Mouse (Mus musculus) CD4-positive naive resting alpha-beta T cell, adult 57 days (primary cell): Measurements from ENCODE around the gene Pold4. TPM values are rescaled to one million over a fixed set of nuclear protein-coding genes. Genes with fewer than 3 reads are reported as not detected.

Experiments
- total RNA-seq: library from RNA; stranded (reverse); gene quantifications from one replicate; pipeline ENCODE4 v1.2.4, GENCODE M21; 2023

Pold4 gene
- 66.6 TPM for total RNA-seq

DNA sequence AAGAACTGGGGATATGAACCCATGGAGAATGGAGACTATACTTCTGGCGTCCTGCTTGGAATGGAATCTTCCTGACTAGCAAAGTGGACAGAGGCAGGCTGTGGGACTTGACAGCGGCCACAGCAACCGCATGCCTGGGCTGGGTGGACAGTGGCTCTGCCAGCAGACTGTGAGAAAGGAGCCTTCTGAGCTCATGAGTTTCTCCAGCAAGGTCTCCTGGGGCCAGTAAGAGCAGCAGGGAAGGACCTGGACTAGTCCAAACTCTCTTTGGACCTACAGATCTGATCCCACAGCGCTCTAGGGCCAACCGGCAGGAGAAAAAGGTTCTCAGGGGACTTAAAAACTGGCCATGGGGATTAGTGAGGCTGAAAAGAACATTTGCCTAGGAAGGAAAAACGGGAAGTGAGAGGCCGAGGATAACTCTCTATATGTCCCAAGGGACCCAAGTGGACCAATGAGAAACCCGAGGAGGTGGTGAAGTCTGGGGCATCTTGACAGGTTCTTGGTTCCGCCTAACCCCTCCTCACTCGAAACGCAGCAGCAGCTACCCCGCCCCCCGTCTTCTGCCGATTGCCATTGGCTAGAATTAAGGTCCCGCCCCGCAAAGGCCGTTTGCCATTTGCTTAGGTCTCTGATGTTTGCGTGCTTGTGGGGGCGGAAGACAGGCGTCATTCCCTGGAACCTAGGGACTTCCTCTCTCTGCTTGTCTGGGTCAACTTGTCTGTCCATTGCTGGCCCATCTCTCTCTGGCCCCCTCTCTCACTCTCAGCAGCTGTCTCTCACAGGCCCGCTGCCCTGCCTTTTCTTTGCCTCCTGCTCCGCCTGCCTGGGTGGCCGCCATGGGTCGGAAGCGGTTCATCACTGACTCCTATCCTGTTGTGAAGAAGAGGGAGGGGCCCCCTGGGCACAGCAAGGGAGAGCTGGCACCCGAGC, at the start of gene Pold4:
Gene Pold4, plus strand, starts transcription at position 647 of the 933 bp plus-strand sequence.

DNA sequence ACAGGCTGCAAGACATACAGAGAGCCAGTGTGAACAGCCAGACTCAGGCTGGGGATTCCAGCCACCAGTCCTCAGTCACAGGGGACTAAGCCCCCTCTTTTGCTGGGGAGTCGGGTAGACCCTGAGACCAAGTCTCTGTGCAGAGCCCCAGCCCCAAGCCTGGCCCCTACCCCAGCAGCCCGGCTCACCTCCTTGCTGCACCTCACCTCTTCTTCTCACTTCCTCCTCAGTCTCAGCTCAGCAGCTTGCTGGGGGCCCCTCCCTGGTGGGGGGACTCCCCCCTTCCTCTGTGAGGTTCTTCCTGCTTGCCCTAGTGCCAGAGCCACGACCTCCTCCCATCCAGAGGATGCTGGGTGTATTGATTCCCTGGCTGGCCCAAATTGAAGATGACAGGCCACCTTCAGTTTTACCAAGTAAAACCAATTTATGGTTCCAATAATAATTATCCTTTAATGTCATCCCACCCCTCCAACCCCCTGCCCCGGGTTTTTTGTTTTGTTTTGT, 40.8 kb upstream of the Pold4 start, which contains the start of gene Tbc1d10c:
Gene Tbc1d10c, minus strand, starts transcription at position 454 of the 504 bp plus-strand sequence.

DNA sequence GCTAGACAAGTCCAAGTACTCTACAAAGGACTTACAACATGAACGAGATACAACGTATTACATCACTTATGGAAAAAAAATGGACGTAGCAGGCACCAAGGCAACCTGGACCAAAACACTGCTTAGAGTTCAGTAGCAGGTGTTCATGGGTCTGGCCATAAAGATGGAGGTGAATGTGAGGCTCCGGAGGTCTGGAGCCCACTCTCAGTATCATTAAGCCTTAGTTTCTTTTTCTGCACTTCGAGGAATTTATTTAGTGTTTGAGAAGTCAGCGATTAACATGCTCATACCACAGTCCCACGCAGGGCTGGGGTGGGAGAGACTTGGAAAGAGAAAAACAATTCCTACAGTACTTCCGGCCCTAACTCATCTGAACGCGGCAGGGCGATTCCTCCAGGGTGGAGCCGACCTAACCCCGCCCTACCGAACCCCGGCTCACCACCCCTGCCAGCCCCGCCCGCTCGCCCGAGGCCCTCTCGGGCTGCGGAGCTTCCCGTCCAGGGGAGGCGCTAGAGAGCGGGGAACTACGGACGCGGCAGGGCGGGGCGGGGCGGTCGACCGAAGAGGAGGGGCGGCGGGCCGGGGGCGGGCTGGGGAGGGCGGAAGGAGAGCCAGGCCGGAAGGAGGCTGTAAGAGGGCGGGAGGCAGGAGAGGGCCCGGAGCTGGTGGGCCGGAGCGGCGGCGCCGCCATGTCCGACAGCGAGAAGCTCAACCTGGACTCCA, 40.0 kb upstream of the Pold4 start, which contains the start of gene Ppp1ca:
Gene Ppp1ca, plus strand, starts transcription at position 538 of the 723 bp plus-strand sequence.

DNA sequence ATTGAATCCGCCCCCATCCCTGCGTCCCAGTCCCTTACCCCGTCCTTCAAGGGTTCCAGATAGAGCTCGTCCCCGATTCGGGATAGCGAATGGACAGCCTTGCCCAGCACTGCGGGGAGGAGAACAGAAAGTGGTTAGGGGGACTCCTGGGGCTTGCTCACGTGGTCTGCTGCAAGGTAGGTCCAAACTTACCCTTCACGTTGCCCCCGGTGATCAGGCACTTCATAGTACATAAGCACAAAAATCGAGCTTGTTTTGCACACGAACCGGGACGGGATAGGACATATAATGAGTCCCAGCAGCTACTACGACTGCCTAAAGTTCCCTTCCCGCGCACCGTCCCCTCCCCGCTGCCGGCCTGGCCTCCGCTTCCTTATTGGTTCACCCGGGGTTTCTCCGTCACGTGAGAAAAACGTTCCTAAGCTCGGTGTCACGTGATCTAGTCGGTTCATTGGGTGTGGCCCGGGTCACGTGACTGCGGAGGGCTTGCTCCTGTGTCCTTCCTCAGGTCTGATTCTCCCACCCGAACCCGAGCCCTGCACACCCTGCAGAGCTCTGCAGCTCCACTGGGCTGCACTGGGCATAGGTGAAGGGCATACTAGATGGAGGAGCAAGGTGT, 30.3 kb upstream of the Pold4 start, which contains the start of gene Rad9a:
Gene Rad9a, minus strand, starts transcription at position 372 of the 619 bp plus-strand sequence.

DNA sequence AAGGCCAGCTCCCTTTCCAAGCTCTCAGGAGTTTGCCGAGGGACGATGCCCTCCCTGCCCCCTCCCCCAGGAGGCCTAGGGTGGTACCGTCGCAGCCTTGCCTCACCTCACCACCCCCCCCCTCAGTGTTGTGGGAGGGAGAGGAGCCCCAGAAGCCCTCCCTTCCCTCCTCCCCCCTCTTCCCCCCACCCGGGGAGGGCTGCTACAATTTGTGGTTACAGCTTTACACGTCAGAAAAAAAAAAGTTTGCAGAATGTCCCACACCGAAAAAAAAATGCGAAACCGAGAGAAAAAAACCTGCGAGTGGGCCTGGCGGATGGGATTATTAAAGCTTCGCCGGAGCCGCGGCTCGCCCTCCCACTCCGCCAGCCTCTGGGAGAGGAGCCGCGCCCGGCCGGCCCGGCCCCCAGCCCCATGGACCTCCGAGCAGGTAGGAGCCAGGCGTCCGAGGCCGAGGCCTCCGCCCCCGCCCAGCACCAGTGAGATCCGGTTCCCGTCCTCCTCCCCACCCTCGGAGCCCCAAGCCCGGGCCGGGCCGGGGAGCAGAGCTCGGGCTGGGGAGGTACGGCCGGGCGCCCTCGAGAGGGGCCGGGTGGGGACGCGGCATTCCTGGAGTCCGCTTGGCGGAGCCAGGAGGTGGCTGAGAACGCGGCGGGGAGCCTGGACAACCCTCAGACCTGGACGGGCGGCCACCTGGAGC, 17.5 kb upstream of the Pold4 start, which contains the start of the genes Clcf1 and AC109138.7:
Gene Clcf1, plus strand, starts transcription at position 168 of the 700 bp plus-strand sequence.
Gene AC109138.7, plus strand, starts transcription at position 287 of the 700 bp plus-strand sequence.

DNA sequence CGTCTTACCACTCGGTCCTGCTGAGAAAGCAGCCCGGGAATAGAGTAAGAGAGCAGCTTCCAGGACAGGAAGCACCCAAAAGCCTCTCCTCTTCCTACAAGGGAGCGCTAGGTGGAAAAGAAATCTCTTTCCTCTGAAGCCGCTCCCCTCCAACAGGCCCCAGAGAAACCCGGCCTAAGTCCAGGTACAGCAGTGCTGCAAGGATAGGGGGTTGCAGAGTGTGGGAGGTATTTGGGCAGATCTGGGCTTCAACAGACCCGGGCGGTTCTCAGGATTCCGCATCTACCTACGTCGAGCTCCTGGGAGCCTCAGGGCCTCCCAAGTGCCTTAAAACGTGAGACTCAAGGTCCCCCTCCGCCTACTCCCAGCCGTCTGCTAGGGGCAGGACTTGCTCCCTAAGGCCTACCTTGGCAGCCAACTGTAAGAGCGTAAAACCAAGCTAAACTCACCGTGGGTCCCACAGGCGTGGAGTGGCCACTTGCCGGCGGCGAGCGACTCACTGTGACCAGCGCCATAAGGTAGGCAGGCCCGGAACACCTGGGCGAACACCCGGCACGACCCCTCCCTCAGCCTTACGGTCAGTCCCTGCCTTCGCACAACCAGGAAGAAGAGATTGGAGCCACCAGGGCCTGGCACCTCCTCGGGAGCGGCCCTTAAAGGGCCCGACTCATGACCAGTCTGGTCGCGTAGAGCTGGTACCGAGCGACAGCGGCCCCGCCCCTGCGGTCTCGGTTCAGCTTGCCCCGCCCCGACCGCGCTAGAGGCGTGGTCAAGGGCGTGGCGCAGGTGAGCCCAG, 37.1 kb downstream of the Pold4 start, which contains the start of gene Ssh3:
Gene Ssh3, minus strand, starts transcription at position 615 of the 796 bp plus-strand sequence.

DNA sequence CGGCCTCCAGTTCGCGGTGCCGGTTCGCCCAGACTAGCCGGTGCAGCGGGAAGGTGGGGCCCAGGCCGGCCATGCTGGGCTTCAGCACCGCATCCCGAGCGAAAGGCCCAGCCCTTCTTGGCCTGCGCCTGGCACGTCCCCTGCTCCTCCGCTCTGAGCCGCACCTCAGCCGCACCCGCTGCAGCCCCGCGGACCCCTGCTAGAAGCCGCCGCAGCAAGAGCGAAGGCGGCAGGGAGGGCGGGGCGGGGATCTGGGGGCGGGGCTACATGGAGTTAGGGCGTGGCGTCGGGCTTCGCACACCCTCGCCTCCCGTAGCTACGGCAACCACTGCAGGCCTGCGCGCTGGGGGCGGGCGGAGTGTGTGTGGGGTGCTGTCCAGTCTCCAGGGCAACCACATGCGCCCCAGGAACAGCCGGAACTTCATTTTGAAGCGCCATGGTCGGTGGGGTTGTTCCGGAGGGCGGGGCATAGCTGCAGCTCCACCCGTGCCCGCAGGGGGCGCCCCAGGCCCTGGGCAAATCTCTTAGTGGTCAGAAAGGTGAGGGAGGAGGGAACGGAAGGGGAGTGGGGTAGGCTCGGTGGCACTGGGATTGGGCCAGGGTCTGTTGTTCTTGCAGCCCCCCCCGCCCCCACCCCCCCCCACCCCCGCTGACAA, 51.3 kb downstream of the Pold4 start, which contains the start of gene Ankrd13d:
Gene Ankrd13d, minus strand, starts transcription at position 240 of the 656 bp plus-strand sequence.

Other genes starting within 250 kb of the Pold4 start
- gene Acy3, start 245.3 kb upstream of the Pold4 start, total RNA-seq: not detected
- not detected for gene Tbx10, start 239.1 kb upstream of the Pold4 start, total RNA-seq
- 9.0 TPM for gene Nudt8, start 231.3 kb upstream of the Pold4 start, total RNA-seq
- gene Gm49405, start 231.3 kb upstream of the Pold4 start, total RNA-seq: 1.7 TPM
- gene Doc2g, start 228.6 kb upstream of the Pold4 start, total RNA-seq: 3.0 TPM
- 85.1 TPM for gene Ndufv1, start 219.1 kb upstream of the Pold4 start, total RNA-seq
- 196 TPM for gene Gstp1, start 193.9 kb upstream of the Pold4 start, total RNA-seq
- 21.0 TPM for gene Gstp2, start 185.9 kb upstream of the Pold4 start, total RNA-seq
- 32.9 TPM for gene Gstp3, start 172.3 kb upstream of the Pold4 start, total RNA-seq
- not detected for gene Cabp2, start 150.3 kb upstream of the Pold4 start, total RNA-seq
- gene Cdk2ap2, start 134.7 kb upstream of the Pold4 start, total RNA-seq: 186 TPM
- gene Pitpnm1, start 131.9 kb upstream of the Pold4 start, total RNA-seq: 314 TPM
- gene Aip, start 106.0 kb upstream of the Pold4 start, total RNA-seq: 151 TPM
- gene Gpr152, start 92.1 kb upstream of the Pold4 start, total RNA-seq: 0.80 TPM
- gene Cabp4, start 87.9 kb upstream of the Pold4 start, total RNA-seq: 1.1 TPM
- 129 TPM for gene Coro1b, start 83.3 kb upstream of the Pold4 start, total RNA-seq
- 260 TPM for gene Ptprcap, start 78.3 kb upstream of the Pold4 start, total RNA-seq
- 35.8 TPM for gene Rps6kb2, start 68.5 kb upstream of the Pold4 start, total RNA-seq
- gene Carns1, start 56.4 kb upstream of the Pold4 start, total RNA-seq: 69.3 TPM
- 305 TPM for gene Tbc1d10c, start 40.6 kb upstream of the Pold4 start, total RNA-seq
- 351 TPM for gene Ppp1ca, start 39.8 kb upstream of the Pold4 start, total RNA-seq
- gene Rad9a, start 30.2 kb upstream of the Pold4 start, total RNA-seq: 45.2 TPM
- gene Clcf1, start 17.7 kb upstream of the Pold4 start, total RNA-seq: 143 TPM
- gene AC109138.7, start 17.5 kb upstream of the Pold4 start, total RNA-seq: not detected
- gene Ssh3, start 37.3 kb downstream of the Pold4 start, total RNA-seq: 18.6 TPM
- 20.5 TPM for gene Ankrd13d, start 51.2 kb downstream of the Pold4 start, total RNA-seq
- 338 TPM for gene Grk2, start 74.3 kb downstream of the Pold4 start, total RNA-seq
- gene Kdm2a, start 166.4 kb downstream of the Pold4 start, total RNA-seq: 153 TPM
- 1.7 TPM for gene Rhod, start 207.5 kb downstream of the Pold4 start, total RNA-seq
- not detected for gene Syt12, start 245.5 kb downstream of the Pold4 start, total RNA-seq